Mouse (Mus musculus) ES-E14 (cell line): ENCODE results near the gene Elmo1. TPM values are rescaled to one million over a fixed set of nuclear protein-coding genes. Genes with fewer than 3 reads are reported as not detected.

ENCODE experiments used
- DNase-seq: peaks from one replicate; pipeline ENCODE4 v3.0.0-alpha.2; 2013; ENCODE audit warnings: low read depth, low spot score
- H3K27ac ChIP-seq: 2 replicates; pipeline ENCODE4 v1.5.1; 2012; ENCODE audit warnings: low read depth, mild to moderate bottlenecking, low read length, moderate library complexity, mixed read lengths; ENCODE audit not compliant: poor library complexity, insufficient read depth, severe bottlenecking
- H3K36me3 ChIP-seq: 2 replicates; pipeline ENCODE4 v1.6.1; 2012; ENCODE audit warnings: mild to moderate bottlenecking, low read length, moderate library complexity, mixed read lengths; ENCODE audit not compliant: control insufficient read depth, poor library complexity, insufficient read depth, severe bottlenecking
- H3K4me1 ChIP-seq, 2 experiments: fragments of 150-350 bp in 1 of 2; sonication (generic) in 1 of 2; 2 replicates each; pipeline ENCODE4 v1.6.1; 2012; ENCODE audit warnings: low read length in 2 of 2, mild to moderate bottlenecking in 1 of 2, mixed read lengths in 1 of 2; ENCODE audit not compliant: control insufficient read depth in 2 of 2, insufficient read depth in 2 of 2, poor library complexity in 1 of 2
- H3K4me3 ChIP-seq, 2 experiments: fragments of 150-350 bp in 1 of 2; sonication (generic) in 1 of 2; 2 replicates each; pipeline ENCODE4 v1.5.1; 2012; ENCODE audit warnings: low read length in 2 of 2, low read depth in 1 of 2, mild to moderate bottlenecking in 1 of 2, mixed read lengths in 1 of 2; ENCODE audit not compliant: insufficient read depth in 1 of 2, poor library complexity in 1 of 2, severe bottlenecking in 1 of 2
- H3K9ac ChIP-seq: 2 replicates; pipeline ENCODE4 v1.6.1; 2012; ENCODE audit warnings: low read depth, mild to moderate bottlenecking, low read length, mixed read lengths; ENCODE audit not compliant: poor library complexity, insufficient read depth, severe bottlenecking
- H3K9me3 ChIP-seq: fragments of 150-350 bp; sonication (generic); 2 replicates; pipeline ENCODE4 v1.6.1; 2012; ENCODE audit warnings: low read depth, mild to moderate bottlenecking, low read length; ENCODE audit not compliant: control insufficient read depth, insufficient read depth
- CHD2 ChIP-seq: IDR thresholded peaks from 2 replicates; pipeline ENCODE4 v1.6.1; 2014; ENCODE audit warnings: mild to moderate bottlenecking, low read depth, low read length, inconsistent platforms
- HCFC1 ChIP-seq: IDR thresholded peaks from 2 replicates; pipeline ENCODE4 v1.6.1; 2012; ENCODE audit warnings: low read length, inconsistent platforms, borderline replicate concordance; ENCODE audit not compliant: insufficient read depth
- MAFK ChIP-seq: IDR thresholded peaks from 2 replicates; pipeline ENCODE4 v1.6.1; 2014; ENCODE audit warnings: mild to moderate bottlenecking, low read depth, low read length, inconsistent platforms; ENCODE audit not compliant: insufficient read depth
- ZC3H11A ChIP-seq: IDR thresholded peaks from 2 replicates; pipeline ENCODE4 v1.6.1; 2012; ENCODE audit warnings: low read depth, mild to moderate bottlenecking, inconsistent platforms, low read length, borderline replicate concordance
- ZNF384 ChIP-seq: IDR thresholded peaks from 2 replicates; pipeline ENCODE4 v1.6.1; 2012; ENCODE audit warnings: low read depth, low read length, inconsistent platforms
- in situ Hi-C, 2 experiments: fragments of 600-800 bp; cut with MboI; formaldehyde crosslinking; loops; one replicate each; pipeline ENCODE4 v1.15.1; 2025; ENCODE audit warnings: low sequenced_read_pairs in 2 of 2, inconsistent platforms in 1 of 2; ENCODE audit not compliant: unreplicated experiment in 2 of 2
- total RNA-seq: library from RNA; depleted of rRNA; stranded (reverse); fragments of 300-350 nt; gene quantifications from 2 replicates; pipeline ENCODE4 v1.2.3, GENCODE M21; 2012

The Elmo1 gene
- total RNA-seq, 1 experiment, result 3.7 TPM

- in situ Hi-C loops, result loop anchor here (10.0 to 25.0 kb wide), 2 partner anchors 578 to 586 kb away; no protein-coding TSS in a partner anchor
- DNase-seq, result no peak
- Histone ChIP-seq H3K4me3 (no peak overlapping the region), H3K9ac (no peak overlapping the region), H3K4me1 (no peaks in the 10 kb centered on the region), H3K27ac (no peak overlapping the region), H3K36me3 (no peaks in the 10 kb centered on the region), H3K9me3 (no peaks in the 10 kb centered on the region)
- TF ChIP-seq ZC3H11A, result no peak
- no peak for TF ChIP-seq HCFC1
- TF ChIP-seq MAFK, result no peak
- TF ChIP-seq ZNF384, result no peak
- no peak for TF ChIP-seq CHD2
These were observed 200.0 kb downstream of the Elmo1 start for GRCm38 (mm10) chr13:20290412-20290811.

GRCm38 (mm10) chr13:20292348-20292747 is 202.0 kb downstream of the Elmo1 start:
- Histone ChIP-seq H3K9me3 (no peaks in the 10 kb centered on the region), H3K4me3 (no peak overlapping the region), H3K4me1 (no peaks in the 10 kb centered on the region), H3K9ac (no peak overlapping the region), H3K27ac (no peak overlapping the region), H3K36me3 (no peaks in the 10 kb centered on the region)
- in situ Hi-C loops, result loop anchor here (10.0 to 25.0 kb wide), 2 partner anchors 580 to 588 kb away; no protein-coding TSS in a partner anchor
- TF ChIP-seq HCFC1, result no peak
- peak; percentile 67; the same call in 1 of the 2 replicates for TF ChIP-seq ZC3H11A
- TF ChIP-seq ZNF384, result peak; percentile 99
- no peak for DNase-seq

GRCm38 (mm10) chr13:20295278-20295970 is 205.0 kb downstream of the Elmo1 start:
- Histone ChIP-seq H3K4me1 (no peaks in the 10 kb centered on the region), H3K9ac (no peak overlapping the region), H3K36me3 (no peaks in the 10 kb centered on the region), H3K27ac (no peak overlapping the region), H3K9me3 (no peaks in the 10 kb centered on the region), H3K4me3 (no peak overlapping the region)
- DNase-seq, result no peak
- no peak for TF ChIP-seq MAFK
- in situ Hi-C loops, result loop anchor here (10.0 to 25.0 kb wide), 2 partner anchors 583 to 591 kb away; no protein-coding TSS in a partner anchor

- Histone ChIP-seq H3K4me1 (no peaks in the 10 kb centered on the region), H3K9me3 (no peaks in the 10 kb centered on the region), H3K9ac (no peak overlapping the region), H3K4me3 (no peak overlapping the region), H3K36me3 (no peaks in the 10 kb centered on the region), H3K27ac (no peak overlapping the region)
- in situ Hi-C loops, result loop anchor here (10.0 to 25.0 kb wide), 2 partner anchors 586 to 593 kb away; no protein-coding TSS in a partner anchor
- no peak for TF ChIP-seq HCFC1
- TF ChIP-seq ZC3H11A, result peak; percentile 33; the same call in 1 of the 2 replicates
- DNase-seq, result peak; percentile 50
These were observed 207.4 kb downstream of the Elmo1 start for GRCm38 (mm10) chr13:20297841-20298240.

- TF ChIP-seq ZNF384 (no peak), HCFC1 (no peak), CHD2 (no peak), ZC3H11A (peak; percentile 63; the same call in 1 of the 2 replicates)
- H3K9ac ChIP-seq, result no peak overlapping the region
- H3K4me3 ChIP-seq, result no peak overlapping the region
- H3K27ac ChIP-seq, result no peak overlapping the region
- no peaks in the 10 kb centered on the region for H3K36me3 ChIP-seq
- in situ Hi-C loops, result loop anchor here (10.0 to 25.0 kb wide), 2 partner anchors 587 to 595 kb away; no protein-coding TSS in a partner anchor
- DNase-seq, result peak; percentile 51
- H3K9me3 ChIP-seq, result no peaks in the 10 kb centered on the region
- H3K4me1 ChIP-seq, result no peaks in the 10 kb centered on the region
These were observed 209.0 kb downstream of the Elmo1 start for GRCm38 (mm10) chr13:20299424-20299823.
